Mouse (Mus musculus) heart, adult 2 months (tissue): Measurements from ENCODE around the gene Hnrnpa3. TPM values are rescaled to one million over a fixed set of nuclear protein-coding genes. Genes with fewer than 3 reads are reported as not detected.
A peak's percentile ranks its signal among the peaks of the same experiment; 100 is the strongest.

Experiments
- DNase-seq, 2 experiments: peaks; one replicate each; pipeline ENCODE4 v3.0.0; 2021
- H3K27ac ChIP-seq: fragments of 200-600 bp; 2 replicates; pipeline ENCODE4 v1.8.1; 2022
- H3K27me3 ChIP-seq: fragments of 200-500 bp; 2 replicates; pipeline ENCODE4 v1.6.1; 2012; ENCODE audit warnings: mild to moderate bottlenecking, low read length, inconsistent platforms, mixed read lengths; ENCODE audit not compliant: control insufficient read depth, insufficient read depth
- H3K36me3 ChIP-seq: fragments of 200-500 bp; 2 replicates; pipeline ENCODE4 v1.6.1; 2012; ENCODE audit warnings: low read length, inconsistent platforms; ENCODE audit not compliant: control insufficient read depth, insufficient read depth
- H3K4me1 ChIP-seq: fragments of 200-500 bp; 2 replicates; pipeline ENCODE4 v1.6.1; 2011; ENCODE audit warnings: low read length; ENCODE audit not compliant: control insufficient read depth, insufficient read depth
- H3K4me3 ChIP-seq: fragments of 200-600 bp; 2 replicates; pipeline ENCODE4 v1.8.1; 2022
- H3K79me2 ChIP-seq: fragments of 200-500 bp; replicated peaks from 2 replicates; pipeline ENCODE4 v1.6.1; 2012; ENCODE audit warnings: mild to moderate bottlenecking, inconsistent platforms, low read length, moderate library complexity, mixed read lengths; ENCODE audit not compliant: control insufficient read depth, insufficient read depth
- H3K9ac ChIP-seq: fragments of 200-500 bp; 2 replicates; pipeline ENCODE4 v1.6.1; 2012; ENCODE audit warnings: low read depth, mild to moderate bottlenecking, control low read depth, inconsistent platforms, low read length, mixed read lengths
- CTCF ChIP-seq: fragments of 200-600 bp; IDR thresholded peaks from 2 replicates; pipeline ENCODE4 v1.8.1; 2022; ENCODE audit warnings: antibody characterized with exemption, mild to moderate bottlenecking, moderate library complexity
- EP300 ChIP-seq: fragments of 200-500 bp; IDR thresholded peaks from 2 replicates; pipeline ENCODE4 v1.6.1; 2011; ENCODE audit warnings: low read depth, low read length, control low read depth; ENCODE audit not compliant: insufficient read depth
- POLR2A ChIP-seq: fragments of 200-500 bp; IDR thresholded peaks from 2 replicates; pipeline ENCODE4 v1.6.1; 2011; ENCODE audit warnings: mild to moderate bottlenecking, low read depth, low read length, control low read depth; ENCODE audit not compliant: insufficient read depth
- WGBS: fragments of 180-500 bp; shearing (Covaris S2); methylation state at CpG from one replicate; pipeline ENCODE4 v1.1.7; 2018; 5-methylcytosine and 5-hydroxymethylcytosine counted together
- intact Hi-C: fragments of 180-260 bp; cut with DNase I; formaldehyde crosslinking; loops from one replicate; pipeline ENCODE4 v1.15.1; 2025
- polyA plus RNA-seq: library from polyadenylated mRNA; depleted of rRNA; stranded (reverse); fragments of >200 nt; gene quantifications from 2 replicates; pipeline ENCODE4 v1.2.3, GENCODE M21; 2012
- total RNA-seq, 2 experiments: library from RNA; stranded (reverse); gene quantifications; 2 replicates each; pipeline ENCODE4 v1.2.3; 2021

The Hnrnpa3 gene
- total and polyA plus RNA-seq, 3 experiments = 18.5 to 180 (median 177) TPM

DNA sequence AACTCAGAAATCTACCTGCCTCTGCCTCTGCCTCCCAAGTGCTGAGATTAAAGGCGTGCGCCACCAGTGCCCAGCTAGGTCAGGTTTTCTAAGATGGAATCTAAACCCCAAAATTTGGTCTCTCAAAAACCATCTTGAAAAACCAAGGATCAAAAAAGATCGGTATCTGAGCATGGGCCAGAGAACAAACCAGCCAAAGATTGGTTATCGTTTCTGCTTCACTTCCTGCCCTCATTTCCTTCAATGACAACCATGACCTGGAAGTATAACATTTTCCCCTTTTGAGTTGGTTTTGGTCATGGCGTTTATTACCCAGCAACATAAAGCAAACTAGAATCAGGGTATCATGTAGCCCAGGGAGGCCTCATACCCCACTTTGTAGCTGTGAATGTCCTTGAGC lies 2.1 kb upstream of the Hnrnpa3 start:
- Histone ChIP-seq H3K4me1 (peaks cover 7% of the 10 kb centered on the region), H3K9ac (no peak overlapping the region)

DNA sequence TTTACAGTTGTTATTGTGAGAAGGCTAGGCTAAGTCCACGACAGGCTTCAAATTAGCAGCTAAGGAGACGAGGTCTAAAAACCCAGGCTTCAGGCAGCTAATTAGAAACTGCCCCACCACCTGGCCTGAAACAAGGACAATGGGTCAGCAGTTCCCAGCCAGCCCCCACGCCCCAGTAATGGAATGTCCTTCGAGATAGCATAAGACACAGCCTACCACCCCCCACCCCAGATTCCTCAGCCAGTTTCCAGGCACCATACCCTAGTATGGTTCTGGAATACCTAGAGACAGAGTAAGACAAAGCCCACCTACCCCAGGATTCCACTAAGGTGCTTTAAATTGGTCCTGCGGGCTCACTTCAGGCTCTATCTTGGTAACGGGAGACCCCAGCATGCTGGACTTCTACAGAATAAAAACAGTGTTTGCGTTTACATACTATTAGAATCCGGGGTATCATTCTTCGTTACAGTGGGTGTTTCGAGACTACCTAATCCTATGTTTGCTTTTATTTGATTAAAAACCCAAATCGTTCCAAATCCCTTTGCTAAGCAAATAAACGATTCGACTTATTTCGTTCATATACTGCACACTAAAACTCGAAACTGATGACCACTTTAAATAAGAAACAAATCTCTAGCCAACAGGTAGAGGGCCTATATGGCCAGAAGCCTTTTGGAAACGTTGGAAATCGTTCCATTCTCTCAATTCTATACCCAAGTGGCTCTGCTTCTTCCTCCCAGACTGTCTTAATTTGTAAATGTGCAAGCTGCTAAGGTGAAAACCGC lies 962 bp upstream of the Hnrnpa3 start:
- peak in 1 of 2 experiments; percentile 31 for DNase-seq
- Histone ChIP-seq H3K27ac (peak overlapping the region; percentile 99), H3K36me3 (peaks cover 22% of the 10 kb centered on the region), H3K9ac (peak overlapping the region; percentile 84), H3K27me3 (no peaks in the 10 kb centered on the region), H3K4me1 (peaks cover 7% of the 10 kb centered on the region), H3K79me2 (0 out of 2 replicates have a peak, but pooled peaks cover 2% of the 10 kb centered on the region), H3K4me3 (peak overlapping the region; percentile 93)
- no peak for TF ChIP-seq EP300
- no peak for TF ChIP-seq POLR2A
- no peak for TF ChIP-seq CTCF
- 4% methylated on average over 18 of the region's 18 CpGs for WGBS
- intact Hi-C loops = loop anchor here (1.0 to 2.0 kb wide), 2 partner anchors 25 to 45 kb away; no protein-coding TSS in a partner anchor

More for the DNA sequence above, 2.1 kb upstream of the Hnrnpa3 start:
- 0 out of 2 replicates have a peak, but pooled peaks cover 2% of the 10 kb centered on the region for H3K79me2 ChIP-seq
- WGBS = 82% methylated on average over 5 of the region's 5 CpGs
- peaks cover 17% of the 10 kb centered on the region for H3K36me3 ChIP-seq
- H3K27me3 ChIP-seq = no peaks in the 10 kb centered on the region
- intact Hi-C loops = no loop called here
- no peak overlapping the region for H3K4me3 ChIP-seq
- DNase-seq = no peak
- TF ChIP-seq EP300 = no peak
- H3K27ac ChIP-seq = no peak overlapping the region

DNA sequence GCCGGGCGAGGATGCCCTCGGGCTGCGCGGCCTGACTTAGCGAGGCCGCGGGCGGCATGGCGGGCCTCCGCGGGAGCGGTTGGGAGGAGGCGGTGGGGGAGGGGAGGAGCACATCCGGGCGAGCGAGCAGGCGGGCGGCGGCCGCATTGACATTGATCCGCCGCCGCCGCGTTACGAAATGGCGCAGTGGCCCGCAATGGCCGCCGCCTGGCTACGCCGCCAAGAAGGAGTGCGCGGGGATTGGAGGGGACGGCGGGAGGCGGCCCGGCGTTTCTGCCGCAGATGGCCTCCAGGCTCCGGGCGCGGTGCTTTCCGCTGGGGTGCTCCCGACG lies 534 bp downstream of the Hnrnpa3 start:
- under 1% methylated on average over 45 of the region's 47 CpGs for WGBS
- H3K27me3 ChIP-seq = no peaks in the 10 kb centered on the region
- peak; percentile 95 for DNase-seq
- peak overlapping the region; percentile 98 for H3K27ac ChIP-seq
- peak overlapping the region; percentile 92 for H3K9ac ChIP-seq
- 0 out of 2 replicates have a peak, but pooled peaks cover 2% of the 10 kb centered on the region for H3K79me2 ChIP-seq
- H3K4me3 ChIP-seq = peak overlapping the region; percentile 91
- 0 out of 2 replicates have a peak, but pooled peaks have one; percentile 19 for TF ChIP-seq EP300
- TF ChIP-seq CTCF = peak; percentile 28; the same call in 1 of the 2 replicates
- TF ChIP-seq POLR2A = no peak
- intact Hi-C loops = loop anchor here (1.0 to 2.0 kb wide), 2 partner anchors 23 to 44 kb away; no protein-coding TSS in a partner anchor
- H3K36me3 ChIP-seq = peaks cover 32% of the 10 kb centered on the region
- peaks cover 7% of the 10 kb centered on the region for H3K4me1 ChIP-seq

DNA sequence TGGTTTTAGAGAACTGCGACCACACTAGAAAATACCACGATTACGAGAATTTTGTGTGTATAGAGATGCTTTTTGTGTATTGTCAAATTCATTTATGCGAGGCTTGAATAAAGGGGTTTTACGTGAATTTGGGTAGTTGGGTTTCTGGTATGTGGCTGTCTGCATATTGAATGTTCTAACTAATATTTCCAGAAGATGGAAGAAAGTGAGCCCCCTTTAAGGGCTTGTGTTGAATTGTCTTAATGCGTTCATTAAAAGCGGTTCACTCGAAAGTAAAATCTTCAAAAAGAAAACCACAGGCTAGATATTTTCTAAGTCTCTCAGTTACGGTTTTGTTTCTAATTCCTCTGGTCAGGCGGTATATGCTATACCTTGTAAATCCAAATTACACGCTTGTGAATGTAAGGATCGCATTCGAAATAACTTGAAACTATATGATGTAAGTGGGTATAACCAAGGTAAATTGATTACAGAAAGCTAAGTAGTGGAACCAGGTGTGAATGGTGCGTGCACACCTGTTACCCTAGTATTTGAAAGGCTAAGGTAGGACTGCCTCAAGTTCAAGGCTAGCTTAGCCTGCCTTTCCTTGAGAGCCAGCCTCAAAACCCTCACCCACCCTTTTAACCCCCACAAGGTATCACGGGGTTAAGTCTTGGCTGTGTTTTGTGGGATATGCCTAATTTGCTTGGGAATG lies 1.3 kb downstream of the Hnrnpa3 start:
- WGBS = 2% methylated on average over 15 of the region's 15 CpGs
- Histone ChIP-seq H3K4me1 (peaks cover 7% of the 10 kb centered on the region), H3K9ac (peak overlapping the region; percentile 33), H3K27me3 (no peaks in the 10 kb centered on the region), H3K36me3 (peaks cover 37% of the 10 kb centered on the region), H3K79me2 (0 out of 2 replicates have a peak, but pooled peaks cover 2% of the 10 kb centered on the region), H3K27ac (peak overlapping the region; percentile 98), H3K4me3 (peak overlapping the region; percentile 91)
- TF ChIP-seq CTCF = no peak
- no peak for TF ChIP-seq POLR2A
- TF ChIP-seq EP300 = no peak
- no peak for DNase-seq
- intact Hi-C loops = loop anchor here (2.0 kb wide), 1 partner anchor 116 kb away; no protein-coding TSS in a partner anchor

DNA sequence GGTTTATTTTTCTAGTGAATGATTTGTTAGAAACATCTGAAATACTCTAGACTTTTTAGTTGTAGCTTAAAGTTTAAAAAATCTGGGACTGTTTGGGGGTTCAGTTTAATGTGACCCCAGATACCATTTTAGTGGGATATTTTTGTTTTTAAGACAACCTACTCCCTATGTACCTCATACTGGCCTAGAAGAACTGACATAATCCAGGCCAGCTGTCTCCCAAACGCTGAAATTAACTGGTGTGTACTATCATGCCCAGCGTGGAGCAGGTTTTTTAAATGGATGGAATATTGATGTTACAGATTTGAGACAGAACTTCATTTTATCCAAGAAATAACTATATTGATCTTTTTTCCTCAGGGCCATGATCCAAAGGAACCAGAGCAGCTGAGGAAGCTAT lies 2.0 kb downstream of the Hnrnpa3 start:
- no peak for DNase-seq
- Histone ChIP-seq H3K27ac (no peak overlapping the region), H3K9ac (no peak overlapping the region), H3K4me3 (peak overlapping the region; percentile 91; the same call in 1 of the 2 replicates), H3K27me3 (no peaks in the 10 kb centered on the region), H3K79me2 (0 out of 2 replicates have a peak, but pooled peaks cover 2% of the 10 kb centered on the region), H3K36me3 (peaks cover 37% of the 10 kb centered on the region), H3K4me1 (peaks cover 7% of the 10 kb centered on the region)
- intact Hi-C loops = loop anchor here (2.0 kb wide), 1 partner anchor 116 kb away; no protein-coding TSS in a partner anchor
- TF ChIP-seq CTCF (no peak), EP300 (no peak), POLR2A (no peak)
- WGBS = 10% methylated on average over 2 of the region's 2 CpGs
